Mouse (Mus musculus) monocyte, adult 59 days (primary cell): ENCODE measurements around the gene Gm4881. TPM values are rescaled to one million over a fixed set of nuclear protein-coding genes. Genes with fewer than 3 reads are reported as not detected.

Source experiments
- total RNA-seq, 2 experiments: library from RNA; stranded (reverse); gene quantifications; one replicate each; pipeline ENCODE4 v1.2.4; 2023

Gene Gm4881
- not detected for total RNA-seq

DNA sequence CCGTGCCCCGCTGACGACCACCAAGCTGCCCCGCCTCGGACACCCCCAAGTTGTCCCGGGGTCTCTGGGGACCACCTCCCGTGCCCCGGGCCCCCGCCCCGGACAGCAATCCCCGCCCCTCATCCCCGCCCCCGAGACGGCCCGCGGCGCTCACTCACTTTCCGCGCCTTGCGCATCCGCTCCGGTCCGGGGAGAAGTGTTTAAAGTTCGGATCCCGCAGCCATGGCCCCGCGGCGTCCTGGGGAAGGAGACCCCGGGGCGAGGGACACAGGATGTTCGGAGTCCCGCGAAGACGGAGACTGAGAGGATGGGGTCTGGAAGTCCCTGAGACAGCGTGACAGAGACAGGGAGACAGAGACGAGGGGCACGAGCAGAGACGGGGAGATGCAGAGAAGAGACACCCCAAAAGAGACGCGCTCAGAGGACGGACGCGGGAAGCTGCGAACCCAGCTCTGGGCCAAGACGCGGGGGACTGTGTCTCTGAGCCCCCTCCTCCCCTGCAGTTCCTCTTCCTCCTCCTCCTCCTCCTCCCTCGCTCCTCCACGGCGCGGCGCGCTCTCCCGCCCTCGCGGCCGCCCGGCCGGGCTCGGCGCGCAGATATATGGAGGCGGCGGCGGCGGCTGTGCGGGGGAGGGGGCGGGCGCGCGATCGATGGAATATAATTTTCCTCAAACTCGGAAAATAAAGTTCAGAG lies at the start of gene Gm4881:
TSS of gene Gm4881 (minus strand) at position 238 of the 694 bp plus-strand sequence.

DNA sequence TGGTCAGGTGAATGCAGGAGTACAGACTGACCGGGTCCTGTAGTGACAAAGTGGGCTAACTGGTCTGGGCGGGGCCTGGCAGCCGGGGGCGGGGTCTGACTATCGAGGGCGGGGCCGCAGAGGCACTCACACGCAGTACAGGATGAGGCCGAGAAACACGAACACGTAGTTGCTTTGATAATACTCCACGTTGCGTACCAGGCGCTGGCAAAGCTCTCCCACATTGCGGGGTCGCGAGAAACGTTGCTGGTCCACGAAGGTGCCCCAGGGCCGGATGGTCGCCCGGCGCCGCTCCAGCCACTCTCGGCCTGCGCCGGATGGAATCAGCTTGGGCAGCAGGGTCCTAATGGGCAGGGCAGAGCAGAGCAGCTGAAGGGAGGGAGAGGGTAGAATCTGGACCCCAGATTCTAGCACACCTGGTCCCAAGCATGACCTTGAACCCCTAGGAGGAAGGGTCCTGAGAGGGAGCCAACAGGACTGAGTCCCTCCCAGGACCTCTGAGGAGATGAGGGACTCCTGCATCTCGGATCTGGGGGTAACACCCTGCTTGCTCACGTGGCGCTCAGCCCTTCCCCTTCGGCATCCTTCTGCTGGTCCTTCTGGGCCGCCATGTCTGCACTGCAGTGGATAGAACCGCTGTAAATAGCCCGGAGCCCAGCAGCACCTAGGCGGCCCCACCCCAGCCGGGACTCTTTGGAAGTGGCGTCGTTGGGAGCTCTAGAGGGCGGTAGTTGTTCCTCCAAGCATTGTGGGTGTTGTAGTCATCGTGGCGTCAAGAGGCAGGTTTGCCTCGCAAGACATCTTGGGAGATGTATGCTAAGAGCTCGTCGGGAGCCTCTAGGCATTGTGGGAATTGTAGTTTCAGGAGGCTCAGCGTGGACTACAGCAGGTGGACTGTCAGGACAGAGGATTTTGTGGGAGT lies 27.9 kb upstream of the Gm4881 start, which contains the start of gene Rabac1:
TSS of gene Rabac1 (minus strand) at position 783 of the 922 bp plus-strand sequence.

DNA sequence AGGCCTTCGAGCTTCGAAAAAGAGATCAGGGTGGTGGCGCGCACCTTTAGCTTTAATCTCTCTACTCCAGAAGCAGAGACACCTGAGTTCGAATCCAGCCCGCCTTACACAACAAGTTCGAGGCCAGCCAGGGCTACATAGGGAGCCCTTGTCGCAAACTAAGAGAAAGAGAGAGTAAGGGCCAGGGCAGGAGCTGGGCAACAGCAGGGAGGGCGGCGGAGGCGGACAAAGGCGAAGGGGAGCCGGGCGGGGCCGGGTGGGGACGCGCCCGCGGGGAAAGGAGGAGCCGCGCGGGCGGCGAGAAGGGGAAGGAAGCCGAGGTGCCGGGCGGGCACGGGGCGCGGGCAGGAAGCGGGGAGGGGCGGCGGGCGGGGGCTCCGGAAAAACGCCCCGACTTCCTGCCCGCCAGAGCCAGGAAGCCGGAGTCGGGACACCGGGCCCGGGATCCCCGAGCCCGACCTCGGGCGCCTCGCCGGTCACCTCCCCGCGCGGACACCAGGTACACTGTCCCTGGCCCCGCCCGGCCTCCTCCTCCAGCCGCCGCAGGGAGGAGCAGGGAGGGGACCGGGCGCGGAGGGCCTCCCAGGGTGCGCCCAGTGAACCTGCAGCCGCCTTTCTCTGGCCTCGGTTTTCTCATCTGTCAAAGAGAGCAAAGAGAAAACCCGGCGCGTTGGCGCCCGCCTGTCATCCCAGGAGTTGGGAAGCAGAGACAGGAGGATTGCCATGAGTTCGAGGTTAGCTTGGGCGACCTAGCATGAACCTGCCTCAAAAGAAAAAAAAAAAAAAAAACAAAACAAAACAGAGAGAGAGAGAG lies 41.5 kb downstream of the Gm4881 start, which contains the start of gene Arhgef1:
TSS of gene Arhgef1 (plus strand) at position 283 of the 814 bp plus-strand sequence.

DNA sequence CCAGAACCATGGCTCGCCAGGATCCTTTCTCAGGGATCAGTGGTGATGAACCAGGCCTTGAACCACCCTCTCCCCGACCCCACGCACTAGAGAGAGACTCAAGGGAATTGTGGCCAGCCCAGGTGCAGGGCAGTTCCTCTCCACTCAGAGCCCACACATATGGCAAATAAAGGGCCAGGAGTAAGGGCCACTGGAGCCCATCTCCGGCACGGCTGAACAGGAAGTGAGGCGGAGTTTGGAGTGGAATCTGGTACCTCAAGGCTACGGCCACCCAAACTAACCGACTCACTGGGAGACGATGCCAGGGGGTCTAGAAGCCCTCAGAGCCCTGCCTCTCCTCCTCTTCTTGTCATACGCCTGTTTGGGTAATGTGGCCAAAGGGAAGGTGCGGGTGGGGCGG lies 47.1 kb downstream of the Gm4881 start, which contains the start of gene Cd79a:
TSS of gene Cd79a (plus strand) at position 158 of the 400 bp plus-strand sequence.

DNA sequence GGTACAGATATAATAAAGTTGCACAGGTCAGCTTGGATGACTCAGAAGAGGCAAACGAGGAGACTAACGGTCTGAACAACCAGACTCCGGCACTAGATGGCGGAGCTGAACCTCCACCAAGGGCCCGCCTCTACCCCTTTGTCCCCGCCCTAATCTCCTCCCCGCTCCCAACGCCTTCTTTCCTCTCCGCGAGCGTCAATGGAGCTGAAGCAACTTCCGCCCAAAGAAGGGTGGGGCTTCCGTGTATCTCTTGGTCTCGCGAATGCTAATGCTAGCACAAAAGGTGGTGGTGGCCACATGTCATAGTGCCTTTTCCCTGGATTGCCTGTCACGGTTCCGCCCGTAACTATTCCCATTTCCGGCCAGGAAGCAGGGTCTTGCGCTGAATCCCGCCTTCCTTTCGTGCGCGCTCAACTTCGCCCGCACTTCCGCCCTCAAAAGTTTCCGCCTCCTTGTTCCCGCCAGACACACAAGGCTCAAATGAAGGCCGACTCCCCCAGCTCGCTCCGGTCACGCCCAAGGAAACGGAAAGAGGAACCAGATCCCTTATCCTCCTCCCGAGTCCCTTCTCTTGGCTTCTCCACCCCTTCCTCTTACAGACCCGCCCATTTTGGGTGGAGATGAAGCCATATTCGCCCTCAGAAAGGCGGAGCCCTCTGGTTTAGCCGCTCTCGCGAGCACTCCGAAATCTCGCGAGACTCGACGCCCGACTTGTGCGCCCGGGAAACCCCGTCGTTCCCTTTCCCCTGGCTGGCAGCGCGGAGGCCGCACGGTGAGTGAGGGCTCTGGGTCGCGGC lies 60.2 kb downstream of the Gm4881 start, which contains the start of gene Rps19:
TSS of gene Rps19 (plus strand) at position 476 of the 797 bp plus-strand sequence.

Other genes starting within 250 kb of the Gm4881 start
- gene BC049730, start 235.3 kb downstream of the Gm4881 start, total RNA-seq: under 1 TPM in 1 of 2 experiments, not detected in 1; 0.45 TPM
- under 1 TPM; 0.67 to 0.92 TPM for gene Gm4763, start 217.6 kb downstream of the Gm4881 start, total RNA-seq
- 100 to 1,000 TPM; 165 to 189 TPM for gene Cd177, start 184.2 kb downstream of the Gm4881 start, total RNA-seq
- not detected for gene Ceacam10, start 167.3 kb downstream of the Gm4881 start, total RNA-seq
- 1 to 10 TPM; 2.7 to 4.2 TPM for gene Gm9844, start 82.3 kb downstream of the Gm4881 start, total RNA-seq
- gene Lypd4, start 74.6 kb downstream of the Gm4881 start, total RNA-seq: not detected
- not detected for gene Dmrtc2, start 74.4 kb downstream of the Gm4881 start, total RNA-seq
- gene Rps19, start 60.1 kb downstream of the Gm4881 start, total RNA-seq: 1,000 to 10,000 TPM; 1,275 to 1,329 TPM
- gene Cd79a, start 47.1 kb downstream of the Gm4881 start, total RNA-seq: 1 to 10 TPM; 2.2 to 5.3 TPM
- 100 to 1,000 TPM; 595 to 645 TPM for gene Arhgef1, start 41.6 kb downstream of the Gm4881 start, total RNA-seq
- 100 to 1,000 TPM; 143 to 159 TPM for gene Rabac1, start 28.3 kb upstream of the Gm4881 start, total RNA-seq
- 100 to 1,000 TPM; 358 to 382 TPM for gene Atp1a3, start 61.5 kb upstream of the Gm4881 start, total RNA-seq
- gene Grik5, start 127.9 kb upstream of the Gm4881 start, total RNA-seq: 1 to 10 TPM; 1.8 TPM
- gene Zfp574, start 128.1 kb upstream of the Gm4881 start, total RNA-seq: 10 to 100 TPM; 12.1 to 13.2 TPM
- 100 to 1,000 TPM; 193 to 239 TPM for gene Pou2f2, start 235.2 kb upstream of the Gm4881 start, total RNA-seq